Mouse (Mus musculus) heart, postnatal 0 days (tissue): ENCODE measurements around the gene Dnajc15. TPM values are rescaled to one million over a fixed set of nuclear protein-coding genes. Genes with fewer than 3 reads are reported as not detected.

ENCODE experiments used
- ATAC-seq: fragments of 200-750 bp; cut with Nextera tagmentation; 2 replicates; pipeline ENCODE4 v1.8.0; 2017; ENCODE audit warnings: low read depth, moderate number of reproducible peaks, moderate library complexity; ENCODE audit not compliant: insufficient read depth
- DNase-seq: peaks from one replicate; pipeline ENCODE4 v3.0.0-alpha.2; 2016; ENCODE audit warnings: low spot score
- H3K27ac ChIP-seq: fragments of 300-500 bp; sonication (generic); 2 replicates; pipeline ENCODE4 v1.5.1; 2014; ENCODE audit warnings: low read depth, mild to moderate bottlenecking
- H3K27me3 ChIP-seq: fragments of 300-500 bp; sonication (generic); 2 replicates; pipeline ENCODE4 v1.6.1; 2014; ENCODE audit warnings: low read length, mixed read lengths; ENCODE audit not compliant: control insufficient read depth, insufficient read depth
- H3K36me3 ChIP-seq: fragments of 300-500 bp; sonication (generic); replicated peaks from 2 replicates; pipeline ENCODE4 v1.6.1; 2014; ENCODE audit warnings: low read length, mixed read lengths; ENCODE audit not compliant: control insufficient read depth, insufficient read depth
- H3K4me1 ChIP-seq: fragments of 300-500 bp; sonication (generic); 2 replicates; pipeline ENCODE4 v1.6.1; 2014; ENCODE audit warnings: antibody characterized with exemption; ENCODE audit not compliant: control insufficient read depth, insufficient read depth
- H3K4me2 ChIP-seq: fragments of 300-500 bp; sonication (generic); 2 replicates; pipeline ENCODE4 v1.6.1; 2014; ENCODE audit warnings: low read depth, mild to moderate bottlenecking, low read length, moderate library complexity
- H3K4me3 ChIP-seq: fragments of 300-500 bp; sonication (generic); 2 replicates; pipeline ENCODE4 v1.5.1; 2014; ENCODE audit warnings: low read depth, low read length
- H3K9ac ChIP-seq: fragments of 300-500 bp; sonication (generic); replicated peaks from 2 replicates; pipeline ENCODE4 v1.6.1; 2014; ENCODE audit warnings: low read depth, low read length, mixed read lengths
- H3K9me3 ChIP-seq: fragments of 300-500 bp; sonication (generic); replicated peaks from 2 replicates; pipeline ENCODE4 v1.6.1; 2016; ENCODE audit warnings: low read length; ENCODE audit not compliant: control insufficient read depth
- CTCF ChIP-seq: IDR thresholded peaks from 2 replicates; pipeline ENCODE4 v1.5.1; 2016; ENCODE audit warnings: antibody characterized with exemption, control low read depth, low read depth
- EP300 ChIP-seq: IDR thresholded peaks from 2 replicates; pipeline ENCODE4 v1.6.1; 2016; ENCODE audit warnings: antibody characterized with exemption, low read depth
- WGBS: fragments of 180-500 bp; shearing (Covaris S2); extraction: QIAGEN DNeasy Blood & Tissue Kit; methylation state at CpG from one replicate; pipeline ENCODE4 v1.1.7; 2014; 5-methylcytosine and 5-hydroxymethylcytosine counted together
- polyA plus RNA-seq: library from polyadenylated mRNA; unstranded; fragments of >200 nt; fragmentation: Nextera tagmentation; extraction: Ambion mirVana; gene quantifications from 2 replicates; pipeline ENCODE4 v1.2.1, GENCODE M21; 2015
- total RNA-seq: library from RNA; depleted of rRNA; stranded (reverse); fragments of >200 nt; gene quantifications from 2 replicates; pipeline ENCODE4 v1.2.3, GENCODE M21; 2014; ENCODE audit warnings: low replicate concordance

The Dnajc15 gene
- total and polyA plus RNA-seq, 2 experiments from 2014 or later, result 9.9 to 241 TPM

DNA sequence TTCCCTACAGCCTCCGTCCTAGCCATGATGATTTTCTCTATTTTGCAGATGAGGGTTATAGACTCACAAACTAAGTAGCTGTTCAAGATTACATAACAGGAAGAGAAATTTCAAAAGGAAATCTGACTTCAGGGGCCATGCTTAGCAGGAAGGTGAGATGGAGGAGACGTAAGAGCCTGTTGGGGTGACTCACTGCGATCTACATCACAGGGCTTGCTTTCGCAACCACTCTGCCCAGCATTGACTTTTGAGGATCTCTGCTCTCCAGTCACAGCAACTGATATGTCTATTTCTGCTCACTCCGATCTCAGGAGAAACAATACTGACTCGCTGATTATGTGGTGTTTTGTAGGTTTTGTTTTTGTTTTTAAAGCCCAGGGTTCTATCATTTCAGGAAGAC is 49.8 kb downstream of the Dnajc15 start:
- Histone ChIP-seq H3K36me3 (peaks cover 30% of the 10 kb centered on the region), H3K4me3 (no peak overlapping the region), H3K9ac (no peak overlapping the region), H3K27ac (no peak overlapping the region), H3K4me1 (peaks cover 4% of the 10 kb centered on the region), H3K27me3 (no peaks in the 10 kb centered on the region), H3K4me2 (no peak overlapping the region), H3K9me3 (no peaks in the 10 kb centered on the region)
- DNase-seq, result no peak
- 84% methylated on average over 6 of the region's 6 CpGs for WGBS
- no peak for ATAC-seq
- TF ChIP-seq CTCF (no peak), EP300 (no peak)

DNA sequence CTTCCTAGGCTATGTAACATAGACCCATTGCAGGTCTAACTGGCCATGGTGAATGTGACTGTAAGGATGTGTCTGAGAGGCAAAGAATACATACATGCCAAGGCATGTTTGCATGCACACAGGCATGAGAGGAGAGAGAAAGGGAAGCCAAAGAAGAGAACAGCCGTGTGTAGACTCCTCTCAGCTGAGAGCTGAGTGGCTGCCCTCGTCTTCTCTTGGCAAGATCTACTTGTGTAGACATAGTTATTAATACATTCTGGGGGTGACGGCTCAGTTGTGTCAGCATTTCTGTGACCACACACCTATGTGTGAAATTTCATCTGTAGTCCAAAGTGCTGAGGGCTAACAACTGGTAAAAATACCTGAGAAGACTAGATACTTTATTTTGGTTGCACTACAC is 55.1 kb downstream of the Dnajc15 start:
- no peak for TF ChIP-seq EP300
- no peak for TF ChIP-seq CTCF
- Histone ChIP-seq H3K9me3 (no peaks in the 10 kb centered on the region), H3K27me3 (no peaks in the 10 kb centered on the region), H3K27ac (no peak overlapping the region), H3K4me3 (no peak overlapping the region), H3K36me3 (peaks cover 25% of the 10 kb centered on the region), H3K4me1 (no peaks in the 10 kb centered on the region), H3K9ac (no peak overlapping the region), H3K4me2 (no peak overlapping the region)
- 53% methylated on average over 3 of the region's 3 CpGs for WGBS
- ATAC-seq (no peak), DNase-seq (no peak)

- ATAC-seq (no peak), DNase-seq (no peak)
- H3K36me3 ChIP-seq, result peaks cover 18% of the 10 kb centered on the region; the same call in 1 of the 2 replicates
- H3K4me3 ChIP-seq, result no peak overlapping the region
- H3K27ac ChIP-seq, result no peak overlapping the region
- no peaks in the 10 kb centered on the region for H3K9me3 ChIP-seq
- no peak for TF ChIP-seq EP300
- TF ChIP-seq CTCF, result no peak
- no peaks in the 10 kb centered on the region for H3K27me3 ChIP-seq
- H3K4me2 ChIP-seq, result no peak overlapping the region
- 90% methylated on average over 6 of the region's 6 CpGs for WGBS
- no peaks in the 10 kb centered on the region for H3K4me1 ChIP-seq
- H3K9ac ChIP-seq, result no peak overlapping the region
Measured at GRCm38 (mm10) chr14:77817561-77817960, 57.4 kb downstream of the Dnajc15 start.

GRCm38 (mm10) chr14:77814935-77815334 is 60.0 kb downstream of the Dnajc15 start:
- Histone ChIP-seq H3K4me1 (no peaks in the 10 kb centered on the region), H3K4me3 (no peak overlapping the region), H3K4me2 (no peak overlapping the region), H3K9me3 (no peaks in the 10 kb centered on the region), H3K9ac (no peak overlapping the region), H3K27me3 (no peaks in the 10 kb centered on the region), H3K27ac (no peak overlapping the region), H3K36me3 (no peaks in the 10 kb centered on the region)
- TF ChIP-seq CTCF (no peak), EP300 (no peak)
- WGBS, result 71% methylated on average over 4 of the region's 4 CpGs
- peak; percentile 18 for DNase-seq
- no peak for ATAC-seq

DNA sequence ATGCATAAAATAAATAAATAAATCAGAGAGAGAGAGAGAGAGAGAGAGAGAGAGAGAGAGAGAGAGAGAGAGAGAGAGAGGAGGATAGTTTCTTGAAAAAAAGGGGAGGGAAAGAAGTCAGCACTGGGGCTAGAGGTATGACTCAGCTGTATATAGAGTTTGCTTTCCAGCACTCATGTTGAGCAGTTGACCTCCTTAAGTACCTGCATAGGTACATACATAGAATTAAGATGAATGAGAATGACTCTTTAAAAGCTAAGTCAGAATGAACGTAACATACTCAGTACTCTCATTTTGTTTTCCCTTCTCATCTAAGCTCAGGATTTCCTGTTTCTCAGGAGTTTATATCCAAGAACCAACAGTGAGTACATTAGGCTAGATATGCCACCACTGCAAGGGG is 62.0 kb downstream of the Dnajc15 start:
- TF ChIP-seq EP300, result no peak
- no peak for TF ChIP-seq CTCF
- no peaks in the 10 kb centered on the region for H3K9me3 ChIP-seq
- no peak overlapping the region for H3K27ac ChIP-seq
- H3K36me3 ChIP-seq, result no peaks in the 10 kb centered on the region
- no peak overlapping the region for H3K4me3 ChIP-seq
- WGBS, result 64% methylated on average over 1 of the region's 1 CpGs
- DNase-seq, result no peak
- ATAC-seq, result no peak
- no peak overlapping the region for H3K4me2 ChIP-seq
- no peak overlapping the region for H3K9ac ChIP-seq
- no peaks in the 10 kb centered on the region for H3K4me1 ChIP-seq
- no peaks in the 10 kb centered on the region for H3K27me3 ChIP-seq

DNA sequence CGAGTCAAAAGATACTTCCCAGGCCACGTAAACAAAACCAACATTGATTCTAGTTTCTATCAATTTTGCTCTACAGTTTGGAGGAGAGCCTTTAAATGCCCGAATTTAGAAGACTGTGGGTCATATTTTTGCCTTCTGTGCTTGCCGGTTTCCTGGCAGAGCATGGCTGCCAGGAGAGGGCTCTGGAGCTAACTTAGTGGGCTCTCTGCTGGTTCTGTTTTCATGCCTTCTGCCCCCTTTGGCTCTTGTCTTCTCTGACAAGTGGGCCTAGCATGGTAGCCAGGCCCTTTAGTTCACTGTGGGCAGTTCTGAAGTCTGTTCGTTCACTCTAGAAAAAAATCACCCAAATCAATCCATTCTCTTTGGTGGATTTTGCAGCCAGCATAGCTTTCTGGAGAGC is 63.5 kb downstream of the Dnajc15 start:
- Histone ChIP-seq H3K9ac (no peak overlapping the region), H3K9me3 (no peaks in the 10 kb centered on the region), H3K4me3 (no peak overlapping the region), H3K4me2 (no peak overlapping the region), H3K4me1 (no peaks in the 10 kb centered on the region), H3K27ac (no peak overlapping the region), H3K36me3 (no peaks in the 10 kb centered on the region), H3K27me3 (no peaks in the 10 kb centered on the region)
- no peak for ATAC-seq
- TF ChIP-seq EP300 (no peak), CTCF (no peak)
- 86% methylated on average over 5 of the region's 5 CpGs for WGBS
- DNase-seq, result no peak
